Mouse (Mus musculus) CH12.LX (cell line): ENCODE data around the gene Bak1. TPM values are rescaled to one million over a fixed set of nuclear protein-coding genes. Genes with fewer than 3 reads are reported as not detected.

Source experiments
- DNase-seq: peaks from one replicate; pipeline ENCODE4 v3.0.0-alpha.2; 2013; ENCODE audit errors: extremely low read depth
- H3K27ac ChIP-seq: 2 replicates; pipeline ENCODE4 v1.5.1; 2012; ENCODE audit warnings: low read depth, mild to moderate bottlenecking, control low read depth, moderate library complexity; ENCODE audit not compliant: insufficient read depth
- H3K27me3 ChIP-seq: replicated peaks from 2 replicates; pipeline ENCODE3; 2012; ENCODE audit warnings: inconsistent platforms
- H3K36me3 ChIP-seq, 2 experiments: replicated peaks in 1 of 2; 2 replicates each; pipeline versions ENCODE3 to v1.6.1; 2012; ENCODE audit warnings: inconsistent platforms in 1 of 2, low read length in 1 of 2, mild to moderate bottlenecking in 1 of 2, mixed read lengths in 1 of 2, moderate library complexity in 1 of 2; ENCODE audit not compliant: control insufficient read depth in 1 of 2, insufficient read depth in 1 of 2
- H3K4me1 ChIP-seq, 2 experiments: 2 replicates each; pipeline ENCODE4 v1.6.1; 2012; ENCODE audit warnings: inconsistent platforms in 1 of 2, moderate library complexity in 1 of 2; ENCODE audit not compliant: insufficient read depth in 2 of 2, control insufficient read depth in 1 of 2
- H3K4me2 ChIP-seq: 2 replicates; pipeline ENCODE4 v1.6.1; 2012; ENCODE audit warnings: low read depth, mild to moderate bottlenecking, control low read depth; ENCODE audit not compliant: poor library complexity, insufficient read depth, severe bottlenecking
- H3K4me3 ChIP-seq, 3 experiments: fragments of 150-350 bp in 1 of 3; sonication (generic) in 1 of 3; replicated peaks in 1 of 3; 2 replicates each; pipeline versions ENCODE3 to v1.5.1; 2011 to 2012; ENCODE audit warnings: low read depth in 2 of 3, low read length in 2 of 3, mild to moderate bottlenecking in 2 of 3, moderate library complexity in 2 of 3, control low read depth in 1 of 3, improper control_type of control experiment in 1 of 3, inconsistent platforms in 1 of 3, mixed read lengths in 1 of 3; ENCODE audit not compliant: poor library complexity in 1 of 3
- H3K79me2 ChIP-seq: replicated peaks from 2 replicates; pipeline ENCODE4 v1.6.1; 2012; ENCODE audit warnings: mild to moderate bottlenecking, moderate library complexity; ENCODE audit not compliant: control insufficient read depth, poor library complexity, insufficient read depth, severe bottlenecking; ENCODE audit errors: extremely low read depth
- H3K9ac ChIP-seq: 2 replicates; pipeline ENCODE4 v1.6.1; 2012; ENCODE audit warnings: low read depth, mild to moderate bottlenecking, control low read depth, moderate library complexity; ENCODE audit not compliant: insufficient read depth
- H3K9me3 ChIP-seq: replicated peaks from 2 replicates; pipeline ENCODE3; 2012; ENCODE audit warnings: low read length, inconsistent platforms, mixed read lengths
- BHLHE40 ChIP-seq: IDR thresholded peaks from 2 replicates; pipeline ENCODE4 v1.6.1; 2011; ENCODE audit warnings: mild to moderate bottlenecking, low read depth, low read length, improper control_type of control experiment
- CHD2 ChIP-seq: IDR thresholded peaks from 2 replicates; pipeline ENCODE4 v1.6.1; 2011; ENCODE audit warnings: low read length, improper control_type of control experiment
- E2F4 ChIP-seq: IDR thresholded peaks from 2 replicates; pipeline ENCODE4 v1.6.1; 2011; ENCODE audit warnings: low read depth, low read length, improper control_type of control experiment; ENCODE audit not compliant: insufficient replicate concordance
- ELF1 ChIP-seq: IDR thresholded peaks from 2 replicates; pipeline ENCODE4 v1.6.1; 2014; ENCODE audit warnings: low read depth, mild to moderate bottlenecking, inconsistent platforms, low read length, improper control_type of control experiment
- ETS1 ChIP-seq: conservative IDR thresholded peaks from 2 replicates; pipeline ENCODE4 v1.6.1; 2012; ENCODE audit warnings: low read depth, mild to moderate bottlenecking, inconsistent platforms, low read length, improper control_type of control experiment, moderate library complexity
- GABPA ChIP-seq: IDR thresholded peaks from 2 replicates; pipeline ENCODE4 v1.6.1; 2012; ENCODE audit warnings: low read depth, low read length, improper control_type of control experiment, inconsistent platforms; ENCODE audit not compliant: insufficient replicate concordance
- IRF4 ChIP-seq: IDR thresholded peaks from 2 replicates; pipeline ENCODE4 v1.6.1; 2014; ENCODE audit warnings: low read depth, mild to moderate bottlenecking, inconsistent platforms, low read length, improper control_type of control experiment
- MAX ChIP-seq: IDR thresholded peaks from 2 replicates; pipeline ENCODE4 v1.6.1; 2011; ENCODE audit warnings: low read length, improper control_type of control experiment
- MAZ ChIP-seq: IDR thresholded peaks from 2 replicates; pipeline ENCODE4 v1.6.1; 2012; ENCODE audit warnings: low read depth, mild to moderate bottlenecking, inconsistent platforms, low read length, improper control_type of control experiment, moderate library complexity
- MEF2A ChIP-seq: IDR thresholded peaks from 2 replicates; pipeline ENCODE4 v1.6.1; 2014; ENCODE audit warnings: low read depth, mild to moderate bottlenecking, inconsistent platforms, low read length, improper control_type of control experiment, borderline replicate concordance
- MXI1 ChIP-seq: IDR thresholded peaks from 2 replicates; pipeline ENCODE4 v1.6.1; 2011; ENCODE audit warnings: mild to moderate bottlenecking, low read depth, low read length, improper control_type of control experiment
- MYC ChIP-seq: IDR thresholded peaks from 2 replicates; pipeline ENCODE4 v1.6.1; 2011; ENCODE audit warnings: low read depth, mild to moderate bottlenecking, improper control_type of control experiment, low read length
- NELFE ChIP-seq: IDR thresholded peaks from 2 replicates; pipeline ENCODE4 v1.6.1; 2011; ENCODE audit warnings: low read depth, low read length, improper control_type of control experiment
- RAD21 ChIP-seq: IDR thresholded peaks from 2 replicates; pipeline ENCODE4 v1.6.1; 2011; ENCODE audit warnings: low read depth, mild to moderate bottlenecking, low read length, improper control_type of control experiment, moderate library complexity
- SIN3A ChIP-seq: IDR thresholded peaks from 2 replicates; pipeline ENCODE4 v1.6.1; 2012; ENCODE audit warnings: low read length, improper control_type of control experiment, inconsistent platforms
- TCF12 ChIP-seq: IDR thresholded peaks from 2 replicates; pipeline ENCODE4 v1.6.1; 2014; ENCODE audit warnings: low read depth, mild to moderate bottlenecking, inconsistent platforms, low read length, improper control_type of control experiment
- UBTF ChIP-seq: IDR thresholded peaks from 2 replicates; pipeline ENCODE4 v1.6.1; 2012; ENCODE audit warnings: low read depth, mild to moderate bottlenecking, inconsistent platforms, low read length, improper control_type of control experiment, moderate library complexity
- USF2 ChIP-seq: conservative IDR thresholded peaks from 2 replicates; pipeline ENCODE4 v1.6.1; 2011; ENCODE audit warnings: low read depth, low read length, improper control_type of control experiment
- ZKSCAN1 ChIP-seq: IDR thresholded peaks from 2 replicates; pipeline ENCODE4 v1.6.1; 2012; ENCODE audit warnings: low read depth, inconsistent platforms, low read length, improper control_type of control experiment, borderline replicate concordance
- ZNF384 ChIP-seq: IDR thresholded peaks from 2 replicates; pipeline ENCODE4 v1.6.1; 2012; ENCODE audit warnings: low read depth, low read length, improper control_type of control experiment, inconsistent platforms
- dilution Hi-C: fragments of 300-500 bp; cut with MboI; formaldehyde crosslinking; loops from 2 replicates; pipeline ENCODE4 v1.14.3; 2020; ENCODE audit warnings: low sequenced_read_pairs; ENCODE audit not compliant: extremely low pct_unique_long_range_greater_than_20kb, extremely low pct_ligation_motif_present
- in situ Hi-C: fragments of 300-500 bp; cut with MboI; formaldehyde crosslinking; loops from 3 replicates; pipeline ENCODE4 v1.14.3; 2019; ENCODE audit warnings: low sequenced_read_pairs, low pct_ligation_motif_present, low pct_unique_long_range_greater_than_20kb, mixed read lengths
- polyA plus RNA-seq: library from polyadenylated mRNA; unstranded; fragments of >175 nt; gene quantifications from 2 replicates; pipeline ENCODE4 v1.2.1, GENCODE M21; 2012; ENCODE audit warnings: low read depth; ENCODE audit not compliant: insufficient read length
- total RNA-seq, 2 experiments: library from RNA; depleted of rRNA; stranded (reverse); fragments of 300-350 nt in 1 of 2; fragments of >200 nt in 1 of 2; gene quantifications; 2 replicates each; pipeline ENCODE4 v1.2.3; 2012 to 2014

The Bak1 gene
- total and polyA plus RNA-seq, 3 experiments: 57.3 to 140 (median 61.8) TPM

GRCm38 (mm10) chr17:27073778-27074177, 45.0 kb upstream of the Bak1 start:
- Histone ChIP-seq H3K4me2 (no peak overlapping the region), H3K4me3 (no peak overlapping the region), H3K79me2 (no peaks in the 10 kb centered on the region), H3K4me1 (peaks cover 3 to 39% of the 10 kb centered on the region in 2 experiments; a peak in 2 of 4 replicates), H3K9me3 (peaks cover 9% of the 10 kb centered on the region), H3K36me3 (peaks cover 6 to 47% of the 10 kb centered on the region in 2 experiments), H3K9ac (no peak overlapping the region), H3K27ac (no peak overlapping the region), H3K27me3 (no peaks in the 10 kb centered on the region)
- no peak for TF ChIP-seq RAD21
- TF ChIP-seq ZNF384: no peak
- TF ChIP-seq ZKSCAN1: no peak
- no peak for TF ChIP-seq MYC
- TF ChIP-seq E2F4: no peak
- no peak for TF ChIP-seq IRF4
- TF ChIP-seq MAZ: no peak
- no peak for TF ChIP-seq MXI1
- dilution Hi-C loops (no loop called here), in situ Hi-C loops (no loop called here)
- no peak for DNase-seq

GRCm38 (mm10) chr17:27073126-27073525, 44.3 kb upstream of the Bak1 start:
- H3K4me1 ChIP-seq: peaks cover 3 to 37% of the 10 kb centered on the region in 2 experiments; a peak in 2 of 4 replicates
- H3K4me3 ChIP-seq: no peak overlapping the region
- no peak overlapping the region for H3K4me2 ChIP-seq
- dilution Hi-C loops (no loop called here), in situ Hi-C loops (no loop called here)
- no peaks in the 10 kb centered on the region for H3K79me2 ChIP-seq
- peaks cover 9% of the 10 kb centered on the region for H3K9me3 ChIP-seq
- no peak for DNase-seq
- no peaks in the 10 kb centered on the region for H3K27me3 ChIP-seq
- TF ChIP-seq MEF2A (no peak), BHLHE40 (no peak), USF2 (no peak), TCF12 (no peak), UBTF (no peak), RAD21 (no peak), GABPA (no peak), CHD2 (no peak), ETS1 (no peak), SIN3A (no peak), MXI1 (no peak), MAX (no peak), ELF1 (no peak), NELFE (no peak)
- no peak overlapping the region for H3K27ac ChIP-seq
- H3K36me3 ChIP-seq: peaks cover 6 to 47% of the 10 kb centered on the region in 2 experiments
- H3K9ac ChIP-seq: no peak overlapping the region
